9 mouse cellular contexts compared by ENCODE assay signal in genomic region chr6:4414166-4414565, GRCm38 (mm10).
DNase-seq lines count a peak whose midpoint lies in the region; ATAC-seq lines count a peak whose summit lies in the region.
"Had no signal": no experiment of that assay in that cellular context is flagged by ENCODE, and none has a peak within 500 bp of the region (broad histone marks: within the 10 kb centered on the region; RNA-seq: fewer than 3 reads in every experiment).

No protein-coding gene starts in this region.

- H3K4me2 ChIP-seq in heart, embryonic 11.5 days = no peak overlapping the region
- H3K4me2 ChIP-seq: limb, embryonic 12.5 days had no signal

- peak; percentile 84 for DNase-seq in heart, adult 11 months
- DNase-seq in 3134 (ENCODE audit: extremely low read depth, insufficient read length, low spot score) (peak; percentile 59), R1 (ENCODE audit: low read depth, low spot score) (peak; percentile 78)
- peak; percentile 79 for DNase-seq in embryo, embryonic 10 days (ENCODE audit: low spot score)
- DNase-seq in kidney, postnatal 25 days = peak; percentile 52 to 72
- DNase-seq in ovary, postnatal 14 days (ENCODE audit: low spot score) = peak; percentile 22
- no peak for DNase-seq in spleen, postnatal 36 days (ENCODE audit: low spot score in 2 of 2)

- no peaks in the 10 kb centered on the region for H3K9me3 ChIP-seq in heart, embryonic 11.5 days (replicated peaks; ENCODE audit: control insufficient read depth, low read length)
- H3K9me3 ChIP-seq: limb, embryonic 12.5 days had no signal

- no peaks in the 10 kb centered on the region for H3K36me3 ChIP-seq in heart, embryonic 11.5 days (ENCODE audit: control insufficient read depth, insufficient read depth, low read length)
- H3K36me3 ChIP-seq: limb, embryonic 12.5 days had no signal

- WGBS in heart, embryonic 11.5 days (ENCODE audit: insufficient replicate concordance) = 36% methylated on average over 6 of the region's 6 CpGs

- no peak overlapping the region for H3K4me3 ChIP-seq in heart, embryonic 11.5 days (ENCODE audit: low read depth, low read length)
- H3K4me3 ChIP-seq: limb, embryonic 12.5 days had no signal

- ATAC-seq in heart, embryonic 11.5 days (replicated peaks; ENCODE audit: insufficient number of reproducible peaks, low FRiP score, low TSS enrichment) = no peak

- H3K27me3 ChIP-seq in heart, embryonic 11.5 days (ENCODE audit: control insufficient read depth, insufficient read depth, low read length) = no peaks in the 10 kb centered on the region
- H3K27me3 ChIP-seq: limb, embryonic 12.5 days had no signal

- 0 out of 2 replicates have a peak, but pooled peaks cover 3% of the 10 kb centered on the region for H3K4me1 ChIP-seq in heart, embryonic 11.5 days (ENCODE audit: control insufficient read depth, insufficient read depth, low read length)

- no peak overlapping the region for H3K9ac ChIP-seq in heart, embryonic 11.5 days (ENCODE audit: low read depth, low read length)
- H3K9ac ChIP-seq: limb, embryonic 12.5 days had no signal

- H3K27ac ChIP-seq in heart, embryonic 11.5 days (ENCODE audit: low read depth, low read length) = no peak overlapping the region
- H3K27ac ChIP-seq: limb, embryonic 12.5 days had no signal

Comparison
In these comparisons a context has a peak if more than half of its experiments do, and no peak if none do; other contexts are left out.
1. DNase-seq: peak in heart, adult 11 months (single experiment), 3134 (single experiment), R1 (single experiment), embryo, embryonic 10 days (single experiment), kidney, postnatal 25 days (2 of 2) and ovary, postnatal 14 days (single experiment); none in spleen, postnatal 36 days (0 of 2).